Mouse (Mus musculus): ENCODE data around the gene Acp4.

DNA sequence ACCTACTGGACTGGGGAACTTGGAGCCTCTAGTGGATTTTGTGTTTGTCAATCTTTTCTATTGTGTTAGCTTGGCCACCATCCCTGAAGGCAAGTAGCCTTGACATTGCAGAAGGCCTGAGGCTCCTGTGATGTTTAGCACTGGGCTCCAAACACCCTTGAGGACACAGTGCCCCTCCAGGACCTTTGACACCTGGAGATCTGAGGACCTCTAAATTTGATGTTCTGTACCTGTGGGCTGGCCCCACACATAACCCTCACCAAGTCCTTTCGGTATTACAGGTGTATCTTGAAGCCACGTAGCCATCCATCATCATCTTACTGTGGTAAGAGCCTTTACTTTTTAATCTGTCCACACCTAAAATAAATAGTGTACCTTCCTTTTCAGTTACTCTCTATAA is 9.2 kb downstream of the Acp4 start:
- TF ChIP-seq ZNF384 (IDR thresholded peaks at IDR 0.05; ENCODE audit: low read depth, low read length): no peak
- TF ChIP-seq HCFC1 (IDR thresholded peaks at IDR 0.05; ENCODE audit: borderline replicate concordance, insufficient read depth, low read length): no peak
- no peak for TF ChIP-seq CHD2 (IDR thresholded peaks at IDR 0.05; ENCODE audit: low read depth, low read length)
